Mouse (Mus musculus): ENCODE measurements around the gene Prok1. TPM values are rescaled to one million over a fixed set of nuclear protein-coding genes. Genes with fewer than 3 reads are reported as not detected.
A peak's percentile ranks its signal among the peaks of the same experiment; 100 is the strongest.

The Prok1 gene
- polyA plus RNA-seq (2015; fragmentation: Nextera tagmentation; extraction: Ambion mirVana): 0.19 TPM in 1 of 2 replicates, not detected in the other

- 92% methylated on average over 9 of the region's 9 CpGs for WGBS
- Histone ChIP-seq H3K27ac (ENCODE audit: low read length) (no peak within 1 kb of the TSS), H3K9me3 (ENCODE audit: control insufficient read depth, low read length) (no peaks in the 10 kb centered on the region), H3K36me3 (ENCODE audit: control insufficient read depth, insufficient read depth) (no peaks in the 10 kb centered on the region), H3K9ac (replicated peaks; ENCODE audit: low read depth, low read length) (no peak within 1 kb of the TSS), H3K4me2 (ENCODE audit: low read length) (no peak within 1 kb of the TSS), H3K27me3 (replicated peaks; ENCODE audit: control insufficient read depth, insufficient read depth, low read length) (no peaks in the 10 kb centered on the region), H3K4me3 (replicated peaks; ENCODE audit: low read length) (no peak within 1 kb of the TSS), H3K4me1 (replicated peaks; ENCODE audit: control insufficient read depth, insufficient read depth, low read length) (peaks cover 7% of the 10 kb centered on the region)
- ATAC-seq: no peak
These were observed at the start of gene Prok1 for GRCm38 (mm10) chr3:107239607-107240006. Prok1 (minus strand) TSS chr3:107239707.

DNA sequence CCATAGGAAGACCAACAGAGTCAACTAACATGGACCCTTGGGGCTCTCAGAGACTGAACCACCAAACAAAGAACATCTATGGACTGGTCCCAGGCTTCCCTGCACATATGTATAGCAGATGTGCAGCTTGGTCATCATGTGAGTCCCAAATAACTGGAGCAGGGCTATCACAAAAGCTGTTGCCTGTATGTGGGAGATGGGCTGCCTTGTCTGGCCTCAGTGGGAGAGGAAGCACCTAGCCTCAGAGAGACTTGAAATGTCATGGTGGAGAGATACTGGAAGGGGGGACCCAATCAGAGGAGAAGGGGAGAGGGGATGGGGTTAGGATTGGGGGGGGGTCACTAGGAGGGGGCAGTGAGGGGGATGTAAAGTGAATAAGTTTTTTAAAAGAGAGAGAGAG lies 47.8 kb upstream of the Prok1 start:
- Histone ChIP-seq H3K27ac (ENCODE audit: low read length) (no peak overlapping the region), H3K9ac (replicated peaks; ENCODE audit: low read depth, low read length) (no peak overlapping the region), H3K36me3 (ENCODE audit: control insufficient read depth, insufficient read depth) (peaks cover 11% of the 10 kb centered on the region), H3K4me3 (replicated peaks; ENCODE audit: low read length) (no peak overlapping the region), H3K4me2 (ENCODE audit: low read length) (no peak overlapping the region), H3K9me3 (ENCODE audit: control insufficient read depth, low read length) (no peaks in the 10 kb centered on the region), H3K4me1 (replicated peaks; ENCODE audit: control insufficient read depth, insufficient read depth, low read length) (no peaks in the 10 kb centered on the region), H3K27me3 (replicated peaks; ENCODE audit: control insufficient read depth, insufficient read depth, low read length) (no peaks in the 10 kb centered on the region)
- no peak for ATAC-seq

DNA sequence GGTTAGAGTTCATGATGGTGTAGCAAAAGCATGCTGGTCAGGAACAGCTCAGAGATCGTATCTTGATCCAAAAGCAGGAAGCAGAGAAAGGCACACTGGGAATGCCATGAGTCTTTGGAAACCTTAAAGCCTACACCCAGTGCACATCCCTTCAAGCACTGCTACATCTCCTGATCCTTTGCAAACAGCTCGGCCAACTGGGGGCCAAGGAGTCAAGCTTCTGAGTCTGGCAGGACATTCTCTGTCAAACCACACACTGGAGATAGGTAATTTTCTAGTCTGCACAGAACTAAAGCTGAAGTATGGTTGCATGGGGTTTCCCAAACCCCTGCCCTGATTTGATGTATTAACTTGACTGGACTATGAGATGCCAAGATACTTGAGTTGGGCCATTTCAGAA lies 46.6 kb upstream of the Prok1 start:
- no peak for ATAC-seq
- no peaks in the 10 kb centered on the region for H3K4me1 ChIP-seq (replicated peaks; ENCODE audit: control insufficient read depth, insufficient read depth, low read length)
- no peak overlapping the region for H3K4me3 ChIP-seq (replicated peaks; ENCODE audit: low read length)
- no peak overlapping the region for H3K9ac ChIP-seq (replicated peaks; ENCODE audit: low read depth, low read length)
- 89% methylated on average over 2 of the region's 2 CpGs for WGBS
- no peaks in the 10 kb centered on the region for H3K27me3 ChIP-seq (replicated peaks; ENCODE audit: control insufficient read depth, insufficient read depth, low read length)
- H3K36me3 ChIP-seq (ENCODE audit: control insufficient read depth, insufficient read depth): peaks cover 13% of the 10 kb centered on the region
- H3K27ac ChIP-seq (ENCODE audit: low read length): no peak overlapping the region
- no peak overlapping the region for H3K4me2 ChIP-seq (ENCODE audit: low read length)
- H3K9me3 ChIP-seq (ENCODE audit: control insufficient read depth, low read length): no peaks in the 10 kb centered on the region

GRCm38 (mm10) chr3:107278479-107279269 lies 39.2 kb upstream of the Prok1 start, which contains the start of gene Lamtor5:
Lamtor5 (plus strand) TSS chr3:107278858.
- WGBS: 2% methylated on average over 43 of the region's 43 CpGs
- H3K27me3 ChIP-seq (replicated peaks; ENCODE audit: control insufficient read depth, insufficient read depth, low read length): no peaks in the 10 kb centered on the region
- H3K4me3 ChIP-seq (replicated peaks; ENCODE audit: low read length): peak within 1 kb of the TSS; percentile 94
- no peak within 1 kb of the TSS for H3K27ac ChIP-seq (ENCODE audit: low read length)
- peak; percentile 88 for ATAC-seq
- H3K4me2 ChIP-seq (ENCODE audit: low read length): peak within 1 kb of the TSS; percentile 92
- peaks cover 11% of the 10 kb centered on the region for H3K36me3 ChIP-seq (ENCODE audit: control insufficient read depth, insufficient read depth)
- no peaks in the 10 kb centered on the region for H3K9me3 ChIP-seq (ENCODE audit: control insufficient read depth, low read length)
- H3K9ac ChIP-seq (replicated peaks; ENCODE audit: low read depth, low read length): peak within 1 kb of the TSS; percentile 83
- peaks cover 17% of the 10 kb centered on the region for H3K4me1 ChIP-seq (replicated peaks; ENCODE audit: control insufficient read depth, insufficient read depth, low read length)

- H3K27me3 ChIP-seq (replicated peaks; ENCODE audit: control insufficient read depth, insufficient read depth, low read length): no peaks in the 10 kb centered on the region
- no peak for ATAC-seq
- 89% methylated on average over 3 of the region's 3 CpGs for WGBS
- H3K9me3 ChIP-seq (ENCODE audit: control insufficient read depth, low read length): no peaks in the 10 kb centered on the region
- no peaks in the 10 kb centered on the region for H3K36me3 ChIP-seq (ENCODE audit: control insufficient read depth, insufficient read depth)
- no peak overlapping the region for H3K4me3 ChIP-seq (replicated peaks; ENCODE audit: low read length)
- no peak overlapping the region for H3K27ac ChIP-seq (ENCODE audit: low read length)
- H3K4me1 ChIP-seq (replicated peaks; ENCODE audit: control insufficient read depth, insufficient read depth, low read length): peaks cover 17% of the 10 kb centered on the region
- no peak overlapping the region for H3K9ac ChIP-seq (replicated peaks; ENCODE audit: low read depth, low read length)
- no peak overlapping the region for H3K4me2 ChIP-seq (ENCODE audit: low read length)
These were observed 37.1 kb upstream of the Prok1 start for GRCm38 (mm10) chr3:107276626-107277025.

DNA sequence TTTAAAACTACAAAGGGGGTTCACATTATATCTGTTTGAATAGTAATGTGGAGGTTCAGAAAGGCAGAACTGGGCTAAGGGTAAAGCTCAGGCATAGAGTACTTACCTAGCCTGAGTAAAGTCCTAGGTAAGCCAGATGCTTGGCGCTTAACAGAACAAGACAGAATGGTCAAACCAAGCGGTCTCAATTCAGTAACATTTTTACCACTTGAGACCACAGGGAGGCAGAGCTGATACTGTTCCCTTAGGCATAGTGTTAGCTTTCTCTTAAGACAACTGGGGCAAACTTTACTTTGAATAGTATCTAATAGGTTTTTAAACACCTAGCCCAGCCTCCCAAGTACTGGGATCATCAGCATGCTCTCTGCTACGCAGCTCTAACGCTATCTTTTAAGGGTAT lies 36.5 kb upstream of the Prok1 start:
- Histone ChIP-seq H3K27ac (ENCODE audit: low read length) (no peak overlapping the region), H3K4me2 (ENCODE audit: low read length) (no peak overlapping the region), H3K9ac (replicated peaks; ENCODE audit: low read depth, low read length) (no peak overlapping the region), H3K9me3 (ENCODE audit: control insufficient read depth, low read length) (no peaks in the 10 kb centered on the region), H3K27me3 (replicated peaks; ENCODE audit: control insufficient read depth, insufficient read depth, low read length) (no peaks in the 10 kb centered on the region), H3K36me3 (ENCODE audit: control insufficient read depth, insufficient read depth) (no peaks in the 10 kb centered on the region), H3K4me1 (replicated peaks; ENCODE audit: control insufficient read depth, insufficient read depth, low read length) (peaks cover 17% of the 10 kb centered on the region), H3K4me3 (replicated peaks; ENCODE audit: low read length) (no peak overlapping the region)
- WGBS: 53% methylated on average over 4 of the region's 4 CpGs
- no peak for ATAC-seq

DNA sequence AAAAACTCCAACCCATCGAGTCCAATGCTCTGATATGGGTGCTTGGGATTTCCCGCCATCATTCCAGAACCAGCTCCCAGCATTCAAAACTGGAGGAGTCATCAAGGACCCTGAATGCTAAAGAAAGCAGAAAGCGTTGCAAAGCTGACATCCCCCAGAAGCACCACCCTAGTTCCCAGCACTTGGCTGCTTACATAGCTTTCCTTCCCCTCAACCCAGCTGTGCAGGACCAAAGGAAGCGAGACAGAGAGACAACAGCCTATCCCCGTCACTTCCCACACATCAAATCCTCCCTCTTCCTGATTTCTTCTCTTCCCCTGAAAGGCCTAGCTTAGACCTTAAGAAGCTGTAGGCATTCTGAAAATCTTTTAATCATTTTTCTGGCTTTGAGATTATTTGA lies 35.8 kb upstream of the Prok1 start:
- H3K9ac ChIP-seq (replicated peaks; ENCODE audit: low read depth, low read length): no peak overlapping the region
- no peaks in the 10 kb centered on the region for H3K9me3 ChIP-seq (ENCODE audit: control insufficient read depth, low read length)
- peaks cover 15% of the 10 kb centered on the region for H3K4me1 ChIP-seq (replicated peaks; ENCODE audit: control insufficient read depth, insufficient read depth, low read length)
- H3K36me3 ChIP-seq (ENCODE audit: control insufficient read depth, insufficient read depth): no peaks in the 10 kb centered on the region
- no peaks in the 10 kb centered on the region for H3K27me3 ChIP-seq (replicated peaks; ENCODE audit: control insufficient read depth, insufficient read depth, low read length)
- ATAC-seq: no peak
- no peak overlapping the region for H3K4me2 ChIP-seq (ENCODE audit: low read length)
- H3K27ac ChIP-seq (ENCODE audit: low read length): no peak overlapping the region
- WGBS: 73% methylated on average over 5 of the region's 5 CpGs
- no peak overlapping the region for H3K4me3 ChIP-seq (replicated peaks; ENCODE audit: low read length)

- WGBS: 13% methylated on average over 3 of the region's 3 CpGs
- ATAC-seq: peak; percentile 74
- Histone ChIP-seq H3K4me3 (replicated peaks; ENCODE audit: low read length) (no peak overlapping the region), H3K27ac (ENCODE audit: low read length) (no peak overlapping the region), H3K27me3 (replicated peaks; ENCODE audit: control insufficient read depth, insufficient read depth, low read length) (no peaks in the 10 kb centered on the region), H3K4me1 (replicated peaks; ENCODE audit: control insufficient read depth, insufficient read depth, low read length) (peaks cover 4% of the 10 kb centered on the region; the same call in 1 of the 2 replicates), H3K9me3 (ENCODE audit: control insufficient read depth, low read length) (no peaks in the 10 kb centered on the region), H3K9ac (replicated peaks; ENCODE audit: low read depth, low read length) (no peak overlapping the region), H3K4me2 (ENCODE audit: low read length) (no peak overlapping the region), H3K36me3 (ENCODE audit: control insufficient read depth, insufficient read depth) (no peaks in the 10 kb centered on the region)
These were observed 34.3 kb upstream of the Prok1 start for GRCm38 (mm10) chr3:107273820-107274219.

- Histone ChIP-seq H3K4me2 (ENCODE audit: low read length) (no peak overlapping the region), H3K4me1 (replicated peaks; ENCODE audit: control insufficient read depth, insufficient read depth, low read length) (no peaks in the 10 kb centered on the region), H3K36me3 (ENCODE audit: control insufficient read depth, insufficient read depth) (no peaks in the 10 kb centered on the region), H3K4me3 (replicated peaks; ENCODE audit: low read length) (no peak overlapping the region), H3K9ac (replicated peaks; ENCODE audit: low read depth, low read length) (no peak overlapping the region), H3K27me3 (replicated peaks; ENCODE audit: control insufficient read depth, insufficient read depth, low read length) (no peaks in the 10 kb centered on the region), H3K9me3 (ENCODE audit: control insufficient read depth, low read length) (no peaks in the 10 kb centered on the region), H3K27ac (ENCODE audit: low read length) (no peak overlapping the region)
- no peak for ATAC-seq
- WGBS: 86% methylated on average over 3 of the region's 3 CpGs
These were observed 32.9 kb upstream of the Prok1 start for GRCm38 (mm10) chr3:107272433-107272832.
